Mouse (Mus musculus) erythroblast, adult 5-6 weeks (primary cell): Measurements from ENCODE around the gene Gm7298. TPM values are rescaled to one million over a fixed set of nuclear protein-coding genes. Genes with fewer than 3 reads are reported as not detected.
"Not testable (repeated sequence)": the region's sequence is repeated elsewhere in the genome, so short reads cannot be mapped to it uniquely, and the experiment has no call there.

ENCODE experiments used
- ATAC-seq: replicated peaks from 2 replicates; pipeline ENCODE4 v1.8.0; 2016; ENCODE audit warnings: moderate number of reproducible peaks, mild to moderate bottlenecking, moderate TSS enrichment, inconsistent platforms; ENCODE audit not compliant: poor library complexity, low FRiP score, severe bottlenecking
- total RNA-seq, 2 experiments: library from RNA; stranded (forward) in 1 of 2; stranded (reverse) in 1 of 2; fragments of 150-400 nt in 1 of 2; fragments of 200-764, 138-1000 nt in 1 of 2; gene quantifications; 2 replicates each; pipeline versions ENCODE4 v1.2.3 to v1.2.4; 2015 to 2017; ENCODE audit warnings: low replicate concordance in 2 of 2

Gene Gm7298
- not detected in 2 replicates for total RNA-seq (2015; ENCODE audit: low replicate concordance)
- not detected in 2 replicates for total RNA-seq (2017; ENCODE audit: low replicate concordance)

GRCm38 (mm10) chr6:121732632-121733031 is at the start of gene Gm7298:
Gene Gm7298 (plus strand): TSS chr6:121732932.
- ATAC-seq: no peak

- ATAC-seq: no peak
Observed at GRCm38 (mm10) chr6:121828034-121828433, 95.3 kb downstream of the Gm7298 start.

GRCm38 (mm10) chr6:121836361-121836760 is 103.6 kb downstream of the Gm7298 start:
- ATAC-seq: no peak

GRCm38 (mm10) chr6:121838271-121838670 is 105.5 kb downstream of the Gm7298 start, which contains the start of gene Mug1:
Gene Mug1 (plus strand): TSS chr6:121838541.
- ATAC-seq: not testable (repeated sequence)

Other genes starting within 250 kb of the Gm7298 start
- not detected in 2 replicates for gene A2m, start 97.6 kb upstream of the Gm7298 start, total RNA-seq (2015; ENCODE audit: low replicate concordance)
- not detected in 2 replicates for gene A2m, start 97.6 kb upstream of the Gm7298 start, total RNA-seq (2017; ENCODE audit: low replicate concordance)
- not detected in 2 replicates for gene Mug1, start 105.6 kb downstream of the Gm7298 start, total RNA-seq (2015; ENCODE audit: low replicate concordance)
- 0.56 TPM in 1 of 2 replicates, not detected in the other for gene Mug1, start 105.6 kb downstream of the Gm7298 start, total RNA-seq (2017; ENCODE audit: low replicate concordance)